Mouse (Mus musculus): ENCODE data around the gene Chrna9. TPM values are rescaled to one million over a fixed set of nuclear protein-coding genes. Genes with fewer than 3 reads are reported as not detected.
A peak's percentile ranks its signal among the peaks of the same experiment; 100 is the strongest.

The Chrna9 gene
- polyA plus RNA-seq, 1 experiment: 2.8 TPM

DNA sequence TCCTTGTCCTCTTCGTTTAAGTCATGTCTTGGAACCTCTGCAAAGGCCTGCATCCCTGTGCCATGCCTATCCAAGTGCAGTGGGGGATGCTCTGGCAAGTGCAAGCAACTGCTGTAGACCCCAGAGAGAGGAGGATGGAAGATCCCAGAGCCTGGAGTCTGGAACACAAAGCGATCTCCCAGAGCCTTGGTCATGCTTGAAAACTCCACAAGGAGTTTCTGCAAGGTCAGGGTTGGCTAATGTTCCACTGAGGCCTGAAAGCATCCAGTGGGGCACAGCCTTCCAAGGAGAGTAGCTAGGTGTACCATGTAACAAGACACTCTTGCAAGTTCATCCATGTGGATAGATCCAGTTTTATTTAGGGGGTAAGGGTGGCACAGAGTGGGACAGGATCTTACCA lies 79.7 kb downstream of the Chrna9 start:
- Histone ChIP-seq H3K4me1 (ENCODE audit: control insufficient read depth, insufficient read depth, low read length) (peaks cover 2% of the 10 kb centered on the region; the same call in 1 of the 2 replicates), H3K27ac (ENCODE audit: control insufficient read depth, insufficient read depth, low read depth, low read length, poor library complexity) (no peak overlapping the region), H3K4me3 (replicated peaks; ENCODE audit: control insufficient read depth, low read depth, low read length) (no peak overlapping the region)
- no peak for TF ChIP-seq CTCF (IDR thresholded peaks at IDR 0.05; ENCODE audit: control insufficient read depth, insufficient read depth, low read length)
- no peak for TF ChIP-seq POLR2A (IDR thresholded peaks at IDR 0.05; ENCODE audit: borderline replicate concordance, control insufficient read depth, low read depth, low read length)
- 78% methylated on average over 2 of the region's 2 CpGs for WGBS

DNA sequence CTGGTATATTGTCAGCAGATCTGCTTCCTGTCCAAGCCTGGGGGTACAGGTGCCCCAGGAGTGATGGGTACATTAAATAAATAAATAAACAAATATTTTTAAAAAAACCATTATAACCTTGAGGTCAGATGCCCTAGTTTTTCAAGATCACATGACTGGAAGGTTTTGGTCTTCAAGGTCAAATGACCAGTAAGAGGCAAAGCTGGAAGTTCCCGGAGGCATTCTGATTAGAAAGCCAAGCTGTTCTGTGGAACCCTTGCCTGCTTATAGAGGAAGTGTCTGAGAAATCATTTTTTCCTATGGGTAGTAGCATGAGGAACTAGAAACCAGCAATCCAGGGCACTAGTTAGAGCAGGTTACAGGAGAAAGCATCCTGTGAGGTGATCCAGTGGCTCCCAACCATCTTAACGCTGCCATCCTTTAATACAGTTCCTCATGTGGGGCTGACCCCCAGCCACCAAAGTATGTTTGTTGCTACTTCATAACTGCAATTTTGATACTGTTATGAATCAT lies 80.8 kb downstream of the Chrna9 start:
- Histone ChIP-seq H3K4me1 (ENCODE audit: control insufficient read depth, insufficient read depth, low read length) (peaks cover 2% of the 10 kb centered on the region; the same call in 1 of the 2 replicates), H3K27ac (ENCODE audit: control insufficient read depth, insufficient read depth, low read depth, low read length, poor library complexity) (0 out of 2 replicates have a peak overlapping the region, but pooled peaks have one; percentile 27), H3K4me3 (replicated peaks; ENCODE audit: control insufficient read depth, low read depth, low read length) (no peak overlapping the region)
- TF ChIP-seq CTCF (IDR thresholded peaks at IDR 0.05; ENCODE audit: control insufficient read depth, insufficient read depth, low read length) (no peak), POLR2A (IDR thresholded peaks at IDR 0.05; ENCODE audit: borderline replicate concordance, control insufficient read depth, low read depth, low read length) (no peak)
- 63% methylated on average over 2 of the region's 2 CpGs for WGBS

DNA sequence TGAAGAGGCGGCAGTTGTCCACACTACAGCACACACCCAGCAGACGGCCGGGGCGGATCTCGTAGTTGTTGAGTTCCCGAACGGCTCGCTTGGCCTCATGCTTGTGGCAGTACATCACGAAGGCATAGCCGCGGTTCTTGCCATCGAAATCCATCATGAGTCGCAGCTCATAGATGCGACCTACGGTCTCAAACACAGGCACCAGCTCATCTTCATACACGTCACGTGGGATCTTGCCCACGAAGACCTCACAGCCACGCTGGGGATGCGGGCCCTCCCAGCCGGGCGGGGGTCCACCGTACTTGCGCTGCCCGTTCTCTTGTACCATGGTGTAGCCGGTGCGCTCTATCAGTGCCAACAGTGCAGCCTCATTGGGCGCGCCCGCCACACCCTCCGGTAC lies 92.1 kb downstream of the Chrna9 start:
- 95% methylated on average over 31 of the region's 31 CpGs for WGBS
- TF ChIP-seq CTCF (IDR thresholded peaks at IDR 0.05; ENCODE audit: control insufficient read depth, insufficient read depth, low read length) (no peak), POLR2A (IDR thresholded peaks at IDR 0.05; ENCODE audit: borderline replicate concordance, control insufficient read depth, low read depth, low read length) (no peak)
- no peak overlapping the region for H3K4me3 ChIP-seq (replicated peaks; ENCODE audit: control insufficient read depth, low read depth, low read length)
- H3K27ac ChIP-seq (ENCODE audit: control insufficient read depth, insufficient read depth, low read depth, low read length, poor library complexity): no peak overlapping the region
- no peaks in the 10 kb centered on the region for H3K4me1 ChIP-seq (ENCODE audit: control insufficient read depth, insufficient read depth, low read length)

Other genes with a start within 250 kb of the Chrna9 start
- 61.1 and 72.3 TPM in 2 replicates for gene Pds5a, start 236.6 kb upstream of the Chrna9 start, polyA plus RNA-seq (2011; ENCODE audit: insufficient read depth, insufficient read length, low replicate concordance, missing spikeins)
- gene N4bp2, start 171.4 kb upstream of the Chrna9 start, polyA plus RNA-seq (2011; ENCODE audit: insufficient read depth, insufficient read length, low replicate concordance, missing spikeins): 4.3 and 11.2 TPM in 2 replicates
- gene Rhoh, start 73.7 kb upstream of the Chrna9 start, polyA plus RNA-seq (2011; ENCODE audit: insufficient read depth, insufficient read length, low replicate concordance, missing spikeins): 12.3 and 18.4 TPM in 2 replicates
- gene 9130230L23Rik, start 69.4 kb downstream of the Chrna9 start, polyA plus RNA-seq (2011; ENCODE audit: insufficient read depth, insufficient read length, low replicate concordance, missing spikeins): 1.8 TPM in 1 of 2 replicates, not detected in the other
- 3.7 and 4.9 TPM in 2 replicates for gene Rbm47, start 238.2 kb downstream of the Chrna9 start, polyA plus RNA-seq (2011; ENCODE audit: insufficient read depth, insufficient read length, low replicate concordance, missing spikeins)

Data from bone marrow, adult 2 months (tissue).